Mouse (Mus musculus) hindbrain, embryonic 14.5 days (tissue): Measurements from ENCODE around the gene Cep128. TPM values are rescaled to one million over a fixed set of nuclear protein-coding genes. Genes with fewer than 3 reads are reported as not detected.

ENCODE experiments used
- ATAC-seq: fragments of 200-750 bp; cut with Nextera tagmentation; 2 replicates; pipeline ENCODE4 v1.8.0; 2017; ENCODE audit warnings: moderate number of reproducible peaks, mild to moderate bottlenecking, moderate TSS enrichment, moderate library complexity; ENCODE audit not compliant: low FRiP score
- DNase-seq: peaks from one replicate; pipeline ENCODE4 v3.0.0-alpha.2; 2015; ENCODE audit warnings: low spot score
- H3K27ac ChIP-seq: fragments of 300-500 bp; sonication (generic); 2 replicates; pipeline ENCODE4 v1.5.1; 2014; ENCODE audit warnings: mild to moderate bottlenecking, moderate library complexity
- H3K27me3 ChIP-seq: fragments of 300-500 bp; sonication (generic); 2 replicates; pipeline ENCODE4 v1.6.1; 2014; ENCODE audit warnings: mild to moderate bottlenecking, low read length, mixed read lengths; ENCODE audit not compliant: control insufficient read depth, insufficient read depth
- H3K36me3 ChIP-seq: fragments of 300-500 bp; sonication (generic); replicated peaks from 2 replicates; pipeline ENCODE4 v1.6.1; 2014; ENCODE audit not compliant: control insufficient read depth, insufficient read depth
- H3K4me1 ChIP-seq: fragments of 300-500 bp; sonication (generic); replicated peaks from 2 replicates; pipeline ENCODE4 v1.6.1; 2014; ENCODE audit warnings: antibody characterized with exemption, low read length, mixed read lengths; ENCODE audit not compliant: control insufficient read depth, insufficient read depth
- H3K4me2 ChIP-seq: fragments of 300-500 bp; sonication (generic); replicated peaks from 2 replicates; pipeline ENCODE4 v1.6.1; 2014; ENCODE audit warnings: mild to moderate bottlenecking, moderate library complexity
- H3K4me3 ChIP-seq: fragments of 300-500 bp; sonication (generic); replicated peaks from 2 replicates; pipeline ENCODE4 v1.5.1; 2014; ENCODE audit warnings: mild to moderate bottlenecking, low read length
- H3K9ac ChIP-seq: fragments of 300-500 bp; sonication (generic); 2 replicates; pipeline ENCODE4 v1.6.1; 2014
- H3K9me3 ChIP-seq: fragments of 300-500 bp; sonication (generic); 2 replicates; pipeline ENCODE4 v1.6.1; 2016; ENCODE audit warnings: low read length; ENCODE audit not compliant: control insufficient read depth
- WGBS: fragments of 180-500 bp; shearing (Covaris S2); extraction: QIAGEN DNeasy Blood & Tissue Kit; methylation state at CpG from one replicate; pipeline ENCODE4 v1.1.7; 2014; 5-methylcytosine and 5-hydroxymethylcytosine counted together
- polyA plus RNA-seq: library from polyadenylated mRNA; unstranded; fragments of >200 nt; fragmentation: Nextera tagmentation; extraction: Ambion mirVana; gene quantifications from 2 replicates; pipeline ENCODE4 v1.2.1, GENCODE M21; 2014

The Cep128 gene
- polyA plus RNA-seq, 1 experiment from 2014 or later: 4.0 TPM

DNA sequence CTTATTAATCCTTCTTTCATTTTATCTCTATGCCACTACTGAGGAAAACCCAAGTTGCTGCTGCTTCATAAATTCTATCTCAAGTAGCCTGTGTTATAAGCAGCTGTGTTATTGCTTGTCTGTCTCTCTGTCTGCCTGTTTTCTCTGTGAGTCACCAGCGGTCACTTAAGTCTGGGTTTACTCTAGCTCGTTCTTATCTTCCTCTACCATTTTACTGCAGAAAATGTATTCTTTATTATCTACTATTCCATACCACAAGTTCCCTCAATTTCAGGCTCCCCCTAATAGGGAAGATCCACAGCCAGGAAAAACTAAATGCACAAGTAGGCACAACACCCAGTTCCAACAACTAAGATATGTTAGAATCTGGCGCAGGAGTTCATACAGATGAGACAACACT is 178.7 kb downstream of the Cep128 start:
- Histone ChIP-seq H3K27me3 (no peaks in the 10 kb centered on the region), H3K4me2 (no peak overlapping the region), H3K36me3 (no peaks in the 10 kb centered on the region), H3K4me1 (no peaks in the 10 kb centered on the region), H3K4me3 (no peak overlapping the region), H3K9ac (no peak overlapping the region), H3K27ac (no peak overlapping the region), H3K9me3 (no peaks in the 10 kb centered on the region)
- ATAC-seq: no peak
- 97% methylated on average over 3 of the region's 3 CpGs for WGBS
- no peak for DNase-seq

DNA sequence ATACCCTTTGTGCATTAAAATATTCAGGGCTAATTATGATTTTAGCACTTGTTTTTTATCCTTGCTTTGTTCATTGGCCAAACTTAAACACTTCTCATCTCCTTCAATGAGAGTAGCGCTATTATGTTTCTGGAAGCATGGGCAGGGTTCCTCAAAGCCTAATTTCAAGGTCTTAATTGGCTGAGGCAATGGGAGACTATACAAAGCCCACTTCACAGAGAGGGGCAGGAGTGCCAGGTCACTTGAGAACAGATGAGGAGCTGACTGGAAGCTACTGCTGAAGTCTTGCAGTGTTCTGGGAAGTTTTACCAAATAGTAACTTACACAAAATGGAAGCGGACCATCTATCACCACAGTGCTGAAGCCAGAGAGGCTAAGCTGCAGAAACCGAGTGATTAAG is 179.9 kb downstream of the Cep128 start:
- no peak overlapping the region for H3K9ac ChIP-seq
- WGBS: 88% methylated on average over 3 of the region's 3 CpGs
- H3K4me2 ChIP-seq: no peak overlapping the region
- no peaks in the 10 kb centered on the region for H3K4me1 ChIP-seq
- H3K27me3 ChIP-seq: no peaks in the 10 kb centered on the region
- ATAC-seq (no peak), DNase-seq (no peak)
- no peaks in the 10 kb centered on the region for H3K36me3 ChIP-seq
- no peaks in the 10 kb centered on the region for H3K9me3 ChIP-seq
- H3K4me3 ChIP-seq: no peak overlapping the region
- H3K27ac ChIP-seq: no peak overlapping the region

DNA sequence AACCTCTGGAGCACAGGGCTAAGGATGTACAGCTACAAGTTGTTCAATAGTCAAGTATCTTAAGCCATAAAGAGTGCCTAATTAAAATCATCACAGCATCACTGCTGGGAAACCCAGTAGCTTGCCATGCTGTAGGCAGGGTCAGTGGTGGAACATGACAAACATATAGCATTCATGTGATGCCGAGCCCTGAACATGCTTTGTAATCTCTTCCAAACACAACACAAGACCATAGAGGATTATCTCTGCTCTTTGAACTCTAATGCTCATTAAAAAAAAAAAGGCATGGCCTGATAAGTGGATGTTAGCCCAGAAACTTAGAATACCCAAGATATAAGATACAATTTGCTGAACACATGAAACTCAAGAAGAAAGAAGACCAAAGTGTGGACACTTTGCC is 181.7 kb downstream of the Cep128 start:
- Histone ChIP-seq H3K36me3 (no peaks in the 10 kb centered on the region), H3K9me3 (no peaks in the 10 kb centered on the region), H3K4me3 (no peak overlapping the region), H3K4me1 (no peaks in the 10 kb centered on the region), H3K27me3 (no peaks in the 10 kb centered on the region), H3K27ac (no peak overlapping the region), H3K4me2 (no peak overlapping the region), H3K9ac (no peak overlapping the region)
- no peak for DNase-seq
- 92% methylated on average over 1 of the region's 1 CpGs for WGBS
- ATAC-seq: no peak

DNA sequence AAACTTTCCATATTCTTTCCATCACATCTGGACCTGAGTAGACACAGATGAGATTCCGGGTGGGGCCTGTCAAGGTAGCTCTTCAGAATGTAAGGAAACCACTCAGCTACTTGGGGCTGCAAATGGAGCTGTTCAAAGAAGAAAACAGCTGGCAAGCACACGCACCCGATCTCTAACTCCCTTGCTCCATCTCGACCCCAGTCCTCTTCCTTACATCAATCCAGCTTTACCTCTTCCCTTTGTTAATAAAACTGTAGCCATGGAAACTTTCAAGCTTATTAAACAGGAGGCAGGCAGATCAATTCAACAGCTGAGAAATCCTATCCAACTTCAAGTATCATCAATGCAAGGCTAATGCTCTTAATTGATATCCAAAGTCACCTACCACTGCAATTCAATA is 195.1 kb downstream of the Cep128 start:
- DNase-seq (no peak), ATAC-seq (no peak)
- H3K9me3 ChIP-seq: no peaks in the 10 kb centered on the region
- WGBS: 50% methylated on average over 4 of the region's 4 CpGs
- H3K4me1 ChIP-seq: no peaks in the 10 kb centered on the region
- H3K27ac ChIP-seq: no peak overlapping the region
- H3K4me2 ChIP-seq: no peak overlapping the region
- no peaks in the 10 kb centered on the region for H3K36me3 ChIP-seq
- no peak overlapping the region for H3K9ac ChIP-seq
- no peaks in the 10 kb centered on the region for H3K27me3 ChIP-seq
- no peak overlapping the region for H3K4me3 ChIP-seq

DNA sequence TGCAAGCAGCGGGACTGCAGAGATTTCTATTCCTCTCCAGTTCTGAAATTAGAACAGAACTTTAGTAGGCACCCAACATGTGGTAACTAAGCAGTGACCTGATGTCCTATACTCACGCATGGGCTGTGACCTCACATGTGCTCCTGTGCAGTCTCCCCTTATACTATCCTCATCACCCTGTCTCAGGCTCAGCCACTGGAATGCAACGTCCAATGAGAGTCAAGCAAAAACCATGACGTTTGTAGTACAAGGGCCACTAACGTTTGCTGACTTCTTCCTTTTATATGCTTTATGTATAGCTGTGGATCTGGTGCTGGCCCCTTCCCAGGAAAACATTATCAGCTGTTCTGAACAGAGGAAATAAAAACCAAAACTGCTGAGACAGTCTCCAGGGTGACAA is 198.6 kb downstream of the Cep128 start:
- H3K36me3 ChIP-seq: no peaks in the 10 kb centered on the region
- no peaks in the 10 kb centered on the region for H3K4me1 ChIP-seq
- ATAC-seq: no peak

GRCm38 (mm10) chr12:91184616-91185015 is 199.6 kb downstream of the Cep128 start:
- Histone ChIP-seq H3K4me3 (no peak overlapping the region), H3K9ac (no peak overlapping the region), H3K4me2 (no peak overlapping the region), H3K4me1 (no peaks in the 10 kb centered on the region), H3K36me3 (no peaks in the 10 kb centered on the region), H3K27me3 (no peaks in the 10 kb centered on the region), H3K9me3 (no peaks in the 10 kb centered on the region), H3K27ac (no peak overlapping the region)
- DNase-seq (no peak), ATAC-seq (no peak)
- WGBS: 100% methylated on average over 1 of the region's 1 CpGs

More for the DNA sequence above, 198.6 kb downstream of the Cep128 start:
- no peak overlapping the region for H3K9ac ChIP-seq
- H3K4me3 ChIP-seq: no peak overlapping the region
- 81% methylated on average over 5 of the region's 5 CpGs for WGBS
- H3K4me2 ChIP-seq: no peak overlapping the region
- H3K27ac ChIP-seq: no peak overlapping the region
- no peak for DNase-seq
- no peaks in the 10 kb centered on the region for H3K27me3 ChIP-seq
- no peaks in the 10 kb centered on the region for H3K9me3 ChIP-seq

DNA sequence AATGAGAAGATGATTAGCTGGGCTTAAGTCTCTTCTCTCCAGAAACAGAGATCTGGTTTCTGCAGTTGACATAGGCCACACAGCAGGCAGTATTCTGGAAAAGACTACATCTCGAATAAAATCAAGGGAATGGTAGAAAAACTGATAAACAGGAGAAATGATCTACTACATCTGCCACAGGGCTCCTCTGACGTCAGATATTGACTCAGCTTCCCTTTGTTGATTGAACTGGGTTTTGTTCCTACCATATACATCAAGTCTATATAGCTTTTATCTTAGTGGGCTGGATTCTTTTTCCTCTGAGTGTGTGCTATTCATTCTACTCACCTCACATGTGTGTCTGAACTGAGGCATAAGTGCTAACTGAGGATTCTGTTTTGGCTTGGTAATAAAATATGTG is 200.3 kb downstream of the Cep128 start:
- WGBS: 76% methylated on average over 2 of the region's 2 CpGs
- ATAC-seq (no peak), DNase-seq (no peak)
- Histone ChIP-seq H3K4me2 (no peak overlapping the region), H3K27me3 (no peaks in the 10 kb centered on the region), H3K27ac (no peak overlapping the region), H3K4me3 (no peak overlapping the region), H3K9me3 (no peaks in the 10 kb centered on the region), H3K36me3 (no peaks in the 10 kb centered on the region), H3K4me1 (no peaks in the 10 kb centered on the region), H3K9ac (no peak overlapping the region)

- Histone ChIP-seq H3K9ac (no peak overlapping the region), H3K4me2 (no peak overlapping the region), H3K4me3 (no peak overlapping the region), H3K27ac (no peak overlapping the region), H3K4me1 (no peaks in the 10 kb centered on the region), H3K36me3 (no peaks in the 10 kb centered on the region), H3K9me3 (no peaks in the 10 kb centered on the region), H3K27me3 (no peaks in the 10 kb centered on the region)
- 92% methylated on average over 4 of the region's 4 CpGs for WGBS
- DNase-seq (no peak), ATAC-seq (no peak)
Observed at GRCm38 (mm10) chr12:91183304-91183855, 200.8 kb downstream of the Cep128 start.

GRCm38 (mm10) chr12:91176808-91177526 is 207.2 kb downstream of the Cep128 start:
- no peaks in the 10 kb centered on the region for H3K4me1 ChIP-seq
- H3K36me3 ChIP-seq: no peaks in the 10 kb centered on the region
- H3K27me3 ChIP-seq: no peaks in the 10 kb centered on the region
- DNase-seq (no peak), ATAC-seq (no peak)
- H3K27ac ChIP-seq: no peak overlapping the region
- H3K9ac ChIP-seq: no peak overlapping the region
- no peak overlapping the region for H3K4me3 ChIP-seq
- no peaks in the 10 kb centered on the region for H3K9me3 ChIP-seq
- 82% methylated on average over 5 of the region's 5 CpGs for WGBS
- H3K4me2 ChIP-seq: no peak overlapping the region

DNA sequence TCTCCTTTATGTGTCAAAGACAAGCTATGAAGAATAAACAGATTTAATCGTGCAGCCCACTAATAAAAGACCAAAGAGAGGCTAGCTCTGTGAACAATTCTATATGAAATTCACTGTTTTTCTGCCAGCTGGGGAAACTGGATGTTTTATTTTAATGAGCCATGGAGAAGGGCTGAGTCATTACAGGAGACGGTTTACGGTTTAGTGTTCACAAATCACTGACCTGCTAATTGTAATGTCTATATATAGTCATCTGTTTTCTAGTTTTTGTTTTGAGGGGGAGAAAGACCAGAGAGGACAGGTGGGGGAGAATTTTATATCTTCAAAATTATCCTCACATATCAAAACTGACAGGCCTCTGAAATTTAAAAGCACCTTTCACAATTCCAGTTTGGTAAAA is 212.6 kb downstream of the Cep128 start:
- H3K27me3 ChIP-seq: no peaks in the 10 kb centered on the region
- no peak for DNase-seq
- WGBS: 70% methylated on average over 3 of the region's 3 CpGs
- no peak overlapping the region for H3K27ac ChIP-seq
- no peak overlapping the region for H3K4me2 ChIP-seq
- no peaks in the 10 kb centered on the region for H3K9me3 ChIP-seq
- ATAC-seq: no peak
- H3K4me3 ChIP-seq: no peak overlapping the region
- H3K36me3 ChIP-seq: no peaks in the 10 kb centered on the region
- no peak overlapping the region for H3K9ac ChIP-seq
- H3K4me1 ChIP-seq: no peaks in the 10 kb centered on the region
